Mouse (Mus musculus): ENCODE measurements around the gene Prkrip1.

The Prkrip1 gene

GRCm38 (mm10) chr5:136198474-136199391 is at the start of gene Prkrip1:
Gene Prkrip1, minus strand, starts transcription at chr5:136198963.
- peak; percentile 100 for DNase-seq (ENCODE audit: low read depth)

GRCm38 (mm10) chr5:136248441-136248840 is 49.7 kb upstream of the Prkrip1 start:
- DNase-seq (ENCODE audit: low read depth): no peak

GRCm38 (mm10) chr5:136246452-136246838 is 47.7 kb upstream of the Prkrip1 start, which contains the start of gene Sh2b2:
Gene Sh2b2, minus strand, starts transcription at chr5:136246556.
- DNase-seq (ENCODE audit: low read depth): no peak

- DNase-seq (ENCODE audit: low read depth): no peak
Observed at GRCm38 (mm10) chr5:136245541-136246451, 47.0 kb upstream of the Prkrip1 start.

- peak; percentile 56 for DNase-seq (ENCODE audit: low read depth)
Observed at GRCm38 (mm10) chr5:136244762-136245540, 46.2 kb upstream of the Prkrip1 start.

GRCm38 (mm10) chr5:136243851-136244761 is 45.3 kb upstream of the Prkrip1 start:
- DNase-seq (ENCODE audit: low read depth): no peak

GRCm38 (mm10) chr5:136241161-136241560 is 42.4 kb upstream of the Prkrip1 start:
- DNase-seq (ENCODE audit: low read depth): no peak

- DNase-seq (ENCODE audit: low read depth): no peak
Observed at GRCm38 (mm10) chr5:136240381-136240780, 41.6 kb upstream of the Prkrip1 start.

- DNase-seq (ENCODE audit: low read depth): no peak
Observed at GRCm38 (mm10) chr5:136237607-136238006, 38.8 kb upstream of the Prkrip1 start.

- no peak for DNase-seq (ENCODE audit: low read depth)
Observed at GRCm38 (mm10) chr5:136236611-136237010, 37.8 kb upstream of the Prkrip1 start.

GRCm38 (mm10) chr5:136230348-136231035 is 31.7 kb upstream of the Prkrip1 start:
- no peak for DNase-seq (ENCODE audit: low read depth)

GRCm38 (mm10) chr5:136226246-136226876 is 27.6 kb upstream of the Prkrip1 start:
- no peak for DNase-seq (ENCODE audit: low read depth)

GRCm38 (mm10) chr5:136218585-136218984 is 19.8 kb upstream of the Prkrip1 start:
- no peak for DNase-seq (ENCODE audit: low read depth)

GRCm38 (mm10) chr5:136217932-136218381 is 19.2 kb upstream of the Prkrip1 start:
- no peak for DNase-seq (ENCODE audit: low read depth)

GRCm38 (mm10) chr5:136217004-136217665 is 18.4 kb upstream of the Prkrip1 start:
- no peak for DNase-seq (ENCODE audit: low read depth)

GRCm38 (mm10) chr5:136215958-136216357 is 17.2 kb upstream of the Prkrip1 start:
- DNase-seq (ENCODE audit: low read depth): no peak

- DNase-seq (ENCODE audit: low read depth): peak; percentile 22
Observed at GRCm38 (mm10) chr5:136215211-136215610, 16.4 kb upstream of the Prkrip1 start.

GRCm38 (mm10) chr5:136213716-136214115 is 15.0 kb upstream of the Prkrip1 start:
- no peak for DNase-seq (ENCODE audit: low read depth)

GRCm38 (mm10) chr5:136212716-136213115 is 14.0 kb upstream of the Prkrip1 start:
- no peak for DNase-seq (ENCODE audit: low read depth)

All from naive thymus-derived CD4-positive, alpha-beta T cell, adult 2 months (primary cell).